Comparison of ENCODE assay signal across 8 mouse cellular contexts in the genomic region with DNA sequence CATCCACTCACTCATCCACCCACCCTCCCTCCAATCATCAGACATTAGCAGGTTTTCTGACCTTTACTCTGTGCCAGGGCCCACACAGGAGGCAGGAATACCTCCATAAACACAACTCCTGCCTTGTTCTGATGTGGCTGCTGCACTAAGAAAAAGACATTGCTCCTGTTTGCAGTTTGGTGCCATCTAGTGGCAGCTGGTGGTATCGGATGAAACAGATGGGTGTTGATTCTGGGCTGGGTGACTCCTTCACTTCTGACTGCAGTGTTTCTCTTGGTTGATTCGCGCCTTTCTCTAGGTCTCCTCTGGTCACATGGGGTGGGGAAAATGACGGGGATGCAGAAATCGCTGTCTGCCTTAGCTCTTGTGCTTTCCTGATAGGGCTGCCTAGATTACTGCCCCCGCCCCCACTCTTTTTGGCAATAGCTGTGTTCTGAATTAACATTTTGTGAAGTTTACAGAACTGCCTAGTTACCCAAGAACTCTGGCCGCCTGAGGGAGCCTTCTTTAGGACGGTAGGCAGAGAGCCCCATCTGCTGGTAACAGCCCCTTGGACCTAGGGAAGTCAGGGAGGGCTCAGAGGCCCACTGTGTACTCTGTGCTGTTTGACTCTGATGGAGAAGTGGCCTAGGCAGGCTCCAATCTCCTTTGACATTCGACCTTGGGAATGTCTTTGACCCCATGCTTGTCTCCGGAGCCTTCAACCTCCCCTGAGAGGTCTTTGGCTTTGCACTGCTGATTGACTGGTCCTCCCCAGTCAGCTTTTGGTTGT. TPM values are rescaled to one million over a fixed set of nuclear protein-coding genes. Genes with fewer than 3 reads are reported as not detected.
DNase-seq lines count a peak whose midpoint lies in the region; ATAC-seq and TF ChIP-seq lines count a peak whose summit lies in the region.

No protein-coding gene starts in this region.

- in situ Hi-C loops in Patski (cut with MboI; ENCODE audit: low pct_unique_long_range_greater_than_20kb) = no loop called here

- POLR2A ChIA-PET in Patski (lab: Charles Lee) = interaction anchor here (1.0 to 1.4 kb wide), 2 partner anchors 46 to 56 kb away, joined by 3 read pairs; no protein-coding TSS in a partner anchor

- H3K27ac ChIP-seq in gastrocnemius, adult 2 months = no peak overlapping the region

- H3K4me3 ChIP-seq in gastrocnemius, adult 2 months = no peak overlapping the region

- peak; percentile 84 for ATAC-seq in Patski

- intact Hi-C loops in gastrocnemius, adult 2 months (cut with DNase I) = loop anchor here (1.0 kb wide), 1 partner anchor 56 kb away; no protein-coding TSS in a partner anchor

- CTCF ChIA-PET in Patski (lab: Charles Lee) = interaction anchor here (0.8 to 2.5 kb wide), 6 partner anchors 46 to 68 kb away, joined by 3 to 12 read pairs (median 4); no protein-coding TSS in a partner anchor

- H3K27me3 ChIP-seq in Patski = peaks cover 5% of the 10 kb centered on the region

- peak; percentile 89 for TF ChIP-seq CTCF in Patski (IDR thresholded peaks at IDR 0.05)
- TF ChIP-seq CTCF in gastrocnemius, adult 2 months (IDR thresholded peaks at IDR 0.05) = peak; percentile 92

- peak; percentile 85 for DNase-seq in 416B (ENCODE audit: low read depth)
- DNase-seq in Patski (ENCODE audit: low read depth, low spot score) = peak; percentile 35
- peak; percentile 82 to 87 for DNase-seq in cerebellum, postnatal 4 days (ENCODE audit: low spot score in 2 of 2)
- peak; percentile 78 for DNase-seq in gastrocnemius, adult 2 months
- DNase-seq in kidney, postnatal 25 days = peak; percentile 58 to 85
- DNase-seq in lung, adult 18-20 months = peak; percentile 30 to 37
- DNase-seq in ovary, postnatal 10 days (ENCODE audit: low spot score) = peak; percentile 70
- peak; percentile 63 for DNase-seq in thymus, postnatal 25 days

RNA-seq across cellular contexts. Expression of a gene that starts 12.0 kb away (rescaled TPM):
- not detected for polyA plus RNA-seq in Patski (2021)
- total RNA-seq in gastrocnemius, adult 2 months (2021) = not detected

Comparison
In these comparisons a context has a peak if more than half of its experiments do, and no peak if none do; other contexts are left out.
1. DNase-seq: peak in every context shown above with its lines; median percentile 85 in 416B; 84 in cerebellum, postnatal 4 days; 78 in gastrocnemius, adult 2 months; 72 in kidney, postnatal 25 days; 70 in ovary, postnatal 10 days; 63 in thymus, postnatal 25 days; 35 in Patski; 34 in lung, adult 18-20 months.